Mouse (Mus musculus): Measurements from ENCODE around the gene Hoxa7. TPM values are rescaled to one million over a fixed set of nuclear protein-coding genes. Genes with fewer than 3 reads are reported as not detected.

The Hoxa7 gene
- polyA plus RNA-seq, 1 experiment from 2014 or later: 14.7 TPM

- Histone ChIP-seq H3K4me1 (ENCODE audit: control insufficient read depth, insufficient read depth, low read length) (peaks cover 54% of the 10 kb centered on the region), H3K9me3 (ENCODE audit: control insufficient read depth, low read length) (no peaks in the 10 kb centered on the region), H3K4me2 (ENCODE audit: low read depth, severe bottlenecking) (peak within 1 kb of the TSS; percentile 69), H3K4me3 (ENCODE audit: low read depth, low read length) (peak within 1 kb of the TSS; percentile 26), H3K9ac (ENCODE audit: low read length) (peak within 1 kb of the TSS; percentile 63), H3K27ac (replicated peaks; ENCODE audit: low read depth, low read length) (no peak within 1 kb of the TSS), H3K36me3 (ENCODE audit: control insufficient read depth, insufficient read depth, low read length) (no peaks in the 10 kb centered on the region), H3K27me3 (ENCODE audit: control insufficient read depth, insufficient read depth, low read length) (peaks cover 15% of the 10 kb centered on the region)
- under 1% methylated on average over 25 of the region's 25 CpGs for WGBS
- ATAC-seq (ENCODE audit: insufficient number of reproducible peaks, low FRiP score, low TSS enrichment, low read depth): no peak
- peak; percentile 76 for DNase-seq (ENCODE audit: low spot score)
These were observed 56.8 kb downstream of the Hoxa7 start, which contains the start of gene Hoxa2 for GRCm38 (mm10) chr6:52164626-52165440. Gene Hoxa2 (minus strand): TSS chr6:52164831.

MicroRNAs within 50 kb of the gene (microRNA counts, 519-probe panel; counts per million panel counts)
- microRNA mmu-miR-196b: 6,526 counts per million, percentile 96 among the panel's probes with 10 or more counts

Small RNAs within 50 kb of the gene (microRNA-seq; reads per million reads assigned to microRNA genes)
- 72,279 reads per million, percentile 99 among the genes with 10 or more reads in this experiment for gene Mir196b

Other genes starting within 250 kb of the Hoxa7 start
- 15.3 and 20.3 TPM in 2 replicates for gene Skap2, start 209.3 kb downstream of the Hoxa7 start, polyA plus RNA-seq (2014; fragmentation: Nextera tagmentation; extraction: Ambion mirVana)
- gene Hoxa1, start 63.5 kb downstream of the Hoxa7 start, polyA plus RNA-seq (2014; fragmentation: Nextera tagmentation; extraction: Ambion mirVana): 0.99 and 1.1 TPM in 2 replicates
- 2.8 and 3.0 TPM in 2 replicates for gene Hoxa2, start 57.0 kb downstream of the Hoxa7 start, polyA plus RNA-seq (2014; fragmentation: Nextera tagmentation; extraction: Ambion mirVana)
- 0.99 and 1.4 TPM in 2 replicates for gene 5730596B20Rik, start 44.4 kb downstream of the Hoxa7 start, polyA plus RNA-seq (2014; fragmentation: Nextera tagmentation; extraction: Ambion mirVana)
- 1.0 and 1.3 TPM in 2 replicates for gene Hoxa4, start 30.1 kb downstream of the Hoxa7 start, polyA plus RNA-seq (2014; fragmentation: Nextera tagmentation; extraction: Ambion mirVana)
- gene Hoxa5, start 17.3 kb downstream of the Hoxa7 start, polyA plus RNA-seq (2014; fragmentation: Nextera tagmentation; extraction: Ambion mirVana): 11.0 and 11.3 TPM in 2 replicates
- gene Hoxa6, start 13.1 kb downstream of the Hoxa7 start, polyA plus RNA-seq (2014; fragmentation: Nextera tagmentation; extraction: Ambion mirVana): 3.5 and 4.6 TPM in 2 replicates
- gene Hoxa3, start 8.5 kb downstream of the Hoxa7 start, polyA plus RNA-seq (2014; fragmentation: Nextera tagmentation; extraction: Ambion mirVana): 5.6 and 6.2 TPM in 2 replicates
- gene Gm28308, start 8.5 kb downstream of the Hoxa7 start, polyA plus RNA-seq (2014; fragmentation: Nextera tagmentation; extraction: Ambion mirVana): 1.1 and 1.3 TPM in 2 replicates
- 86.7 and 90.5 TPM in 2 replicates for gene Hoxa9, start 9.2 kb upstream of the Hoxa7 start, polyA plus RNA-seq (2014; fragmentation: Nextera tagmentation; extraction: Ambion mirVana)
- gene Hoxa10, start 19.0 kb upstream of the Hoxa7 start, polyA plus RNA-seq (2014; fragmentation: Nextera tagmentation; extraction: Ambion mirVana): 274 and 278 TPM in 2 replicates
- gene Hoxa11, start 24.0 kb upstream of the Hoxa7 start, polyA plus RNA-seq (2014; fragmentation: Nextera tagmentation; extraction: Ambion mirVana): 66.3 and 78.0 TPM in 2 replicates
- gene Hoxa13, start 39.0 kb upstream of the Hoxa7 start, polyA plus RNA-seq (2014; fragmentation: Nextera tagmentation; extraction: Ambion mirVana): 25.1 and 29.7 TPM in 2 replicates
- 3.8 and 5.1 TPM in 2 replicates for gene Evx1, start 91.6 kb upstream of the Hoxa7 start, polyA plus RNA-seq (2014; fragmentation: Nextera tagmentation; extraction: Ambion mirVana)